Mouse (Mus musculus) CD4-positive, CD25-positive, alpha-beta regulatory T cell, adult 2 months (primary cell): ENCODE results near the gene Lrmda.
"Not testable (repeated sequence)": the region's sequence is repeated elsewhere in the genome, so short reads cannot be mapped to it uniquely, and the experiment has no call there.

Source experiments
- DNase-seq: peaks from one replicate; pipeline ENCODE4 v3.0.0-alpha.2; 2012; ENCODE audit warnings: low read depth, low spot score

Gene Lrmda

DNA sequence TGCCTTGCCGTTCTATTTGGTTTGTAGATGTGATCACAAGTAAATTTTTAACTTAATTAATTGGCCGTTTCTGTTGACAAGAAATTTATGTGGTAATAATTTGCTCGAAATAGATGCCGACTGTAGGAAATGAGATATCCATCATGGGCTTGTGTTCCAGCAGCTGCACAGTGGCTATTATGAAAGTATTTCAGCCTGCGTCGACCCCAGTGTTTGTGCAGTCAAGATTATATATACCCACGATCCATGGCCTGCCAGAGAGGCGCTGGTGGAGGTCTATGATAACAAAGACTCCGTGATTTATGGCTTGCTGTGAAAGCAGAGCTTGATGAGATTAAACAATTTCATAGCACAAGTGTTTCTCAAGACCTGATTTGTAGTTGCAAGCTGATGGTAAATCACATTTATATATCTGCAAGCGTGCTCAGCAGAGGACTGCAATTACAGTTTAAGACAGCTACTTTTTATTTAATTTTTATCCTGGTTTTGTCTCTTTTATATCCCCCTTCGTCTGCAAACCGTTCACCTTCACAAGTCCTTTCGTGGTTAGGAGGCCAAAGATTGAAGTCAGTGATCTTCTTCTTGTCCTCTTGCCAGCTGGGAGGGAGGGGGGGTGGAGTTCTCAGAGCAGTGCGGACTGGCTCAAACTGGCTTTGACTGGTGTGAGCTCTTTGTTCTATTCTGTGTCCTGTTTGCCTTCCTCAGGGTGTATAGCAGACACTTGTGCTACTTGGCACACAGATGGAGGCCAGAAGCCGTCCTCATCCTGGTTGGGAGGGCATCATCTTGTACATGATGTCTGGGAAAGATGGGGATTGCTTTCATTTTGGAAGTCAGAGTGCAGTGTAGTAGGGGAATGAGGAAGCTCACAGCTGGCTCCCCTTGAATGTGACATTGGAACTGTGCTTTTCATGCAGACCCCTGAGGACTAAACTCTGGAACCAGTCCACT, 764.0 kb downstream of the Lrmda start:
- no peak for DNase-seq

- DNase-seq = no peak
These were observed 780.5 kb downstream of the Lrmda start for GRCm38 (mm10) chr14:22800020-22800419.

GRCm38 (mm10) chr14:22800871-22801636, 781.5 kb downstream of the Lrmda start:
- no peak for DNase-seq

- DNase-seq = not testable (repeated sequence)
These were observed 782.2 kb downstream of the Lrmda start for GRCm38 (mm10) chr14:22801714-22802113.

GRCm38 (mm10) chr14:22807324-22807723, 787.8 kb downstream of the Lrmda start:
- DNase-seq = no peak

GRCm38 (mm10) chr14:22807726-22808594, 788.4 kb downstream of the Lrmda start:
- DNase-seq = no peak

GRCm38 (mm10) chr14:22808595-22809166, 789.2 kb downstream of the Lrmda start:
- no peak for DNase-seq

- no peak for DNase-seq
These were observed 789.7 kb downstream of the Lrmda start for GRCm38 (mm10) chr14:22809229-22809628.

GRCm38 (mm10) chr14:22810531-22810930, 791.0 kb downstream of the Lrmda start:
- no peak for DNase-seq

- no peak for DNase-seq
These were observed 793.3 kb downstream of the Lrmda start for GRCm38 (mm10) chr14:22812824-22813223.

DNA sequence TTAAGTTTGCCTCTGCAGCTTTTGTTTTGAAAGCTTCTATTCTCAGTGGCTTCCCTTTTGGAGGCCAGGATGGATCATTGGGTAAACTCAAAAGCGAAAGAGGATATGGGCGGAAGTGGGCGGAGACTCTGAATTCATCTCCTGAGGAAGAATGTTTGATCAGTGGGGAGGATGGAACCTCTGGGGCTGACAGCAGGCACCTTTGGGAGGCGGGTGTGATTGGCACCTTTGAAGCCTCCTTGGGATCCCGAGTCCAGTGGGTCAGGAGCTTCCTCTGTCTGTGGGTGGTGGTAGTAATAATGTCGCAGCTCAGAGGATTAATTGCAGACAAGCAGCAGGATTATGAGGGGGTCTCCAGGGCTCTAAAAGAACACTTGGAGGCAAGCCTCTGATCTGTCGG, 793.9 kb downstream of the Lrmda start:
- DNase-seq = no peak

GRCm38 (mm10) chr14:22814811-22815345, 795.4 kb downstream of the Lrmda start:
- DNase-seq = no peak

DNA sequence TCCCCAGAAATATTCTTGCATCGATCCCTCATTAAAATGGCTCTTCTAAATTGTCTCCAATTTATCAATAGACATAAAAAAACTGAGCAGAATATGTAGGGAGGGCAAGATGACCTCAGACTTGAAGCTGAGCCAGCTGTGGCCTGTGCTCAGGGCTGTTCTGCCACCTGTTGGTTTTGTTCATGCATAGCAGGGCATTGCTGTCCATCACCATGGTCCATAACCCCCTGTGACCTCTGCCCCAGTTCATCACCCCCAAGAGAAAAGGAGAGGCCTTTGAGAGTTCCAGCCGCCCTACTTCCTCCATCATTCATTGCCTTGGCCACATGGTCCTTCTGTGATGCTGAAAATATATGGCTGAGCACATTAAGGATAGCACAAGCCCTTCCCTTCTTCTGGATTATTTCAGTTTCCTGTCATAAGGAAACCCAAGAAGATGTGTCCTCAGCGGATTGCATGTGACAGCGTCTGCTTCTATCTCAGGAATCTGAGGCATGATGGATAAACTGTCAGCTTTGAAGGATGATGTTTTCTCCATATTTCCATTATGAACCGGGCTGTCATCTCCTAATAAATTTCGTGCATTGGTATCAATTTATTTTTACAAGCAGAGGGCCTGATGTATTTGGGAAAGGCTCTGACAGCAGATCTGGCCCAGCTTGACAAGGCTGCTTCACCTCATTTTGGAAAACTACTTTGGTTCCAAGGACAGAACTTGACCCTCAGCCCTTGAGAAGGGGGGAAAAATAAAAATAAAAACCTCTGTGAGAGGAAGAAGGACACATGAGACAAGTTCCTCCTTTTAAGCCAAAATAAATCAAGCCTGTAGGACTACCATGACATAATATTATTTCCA, 798.1 kb downstream of the Lrmda start:
- DNase-seq = no peak

GRCm38 (mm10) chr14:22818202-22818530, 798.7 kb downstream of the Lrmda start:
- DNase-seq = no peak

DNA sequence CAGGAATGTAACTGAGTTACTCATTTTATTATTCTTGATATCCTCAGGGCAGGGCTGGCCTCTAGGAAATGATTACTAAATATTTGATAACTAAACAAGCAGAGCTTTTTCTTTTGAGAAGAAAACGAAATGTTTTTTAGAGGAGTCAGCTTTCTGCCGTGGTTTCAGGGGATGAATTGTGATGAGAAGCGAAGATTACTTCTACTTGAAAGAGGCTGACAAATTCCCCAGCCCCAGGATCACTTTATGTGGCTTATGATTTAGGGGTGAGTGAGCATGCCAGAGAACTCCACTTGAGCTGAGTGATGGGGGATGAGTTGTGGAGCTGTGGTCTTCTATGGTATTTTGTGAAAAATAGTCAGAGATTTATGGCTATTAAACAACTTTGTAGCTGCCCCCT, 803.4 kb downstream of the Lrmda start:
- no peak for DNase-seq

- no peak for DNase-seq
These were observed 807.3 kb downstream of the Lrmda start for GRCm38 (mm10) chr14:22826825-22827224.

- no peak for DNase-seq
These were observed 817.5 kb downstream of the Lrmda start for GRCm38 (mm10) chr14:22837058-22837457.

DNA sequence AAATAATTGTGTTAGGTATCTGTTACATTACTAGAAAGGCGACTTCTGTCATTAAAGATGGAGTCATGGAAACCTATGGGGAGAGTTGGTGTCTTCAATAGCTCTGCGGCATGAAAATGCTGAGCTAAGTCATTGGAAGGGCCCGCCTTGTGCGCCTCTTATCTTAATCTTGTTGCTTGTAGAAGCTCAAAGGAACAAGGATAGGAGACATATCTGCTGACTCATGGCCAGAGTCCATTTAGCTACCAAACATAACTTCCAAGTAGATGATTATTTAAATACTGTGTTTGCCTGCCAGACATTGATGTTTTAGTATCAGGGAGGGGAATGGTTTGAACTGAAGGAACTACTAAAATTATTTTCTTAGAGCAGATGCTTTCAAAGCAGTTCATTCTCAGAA, 821.6 kb downstream of the Lrmda start:
- DNase-seq = no peak

- no peak for DNase-seq
These were observed 824.5 kb downstream of the Lrmda start for GRCm38 (mm10) chr14:22844006-22844405.

DNA sequence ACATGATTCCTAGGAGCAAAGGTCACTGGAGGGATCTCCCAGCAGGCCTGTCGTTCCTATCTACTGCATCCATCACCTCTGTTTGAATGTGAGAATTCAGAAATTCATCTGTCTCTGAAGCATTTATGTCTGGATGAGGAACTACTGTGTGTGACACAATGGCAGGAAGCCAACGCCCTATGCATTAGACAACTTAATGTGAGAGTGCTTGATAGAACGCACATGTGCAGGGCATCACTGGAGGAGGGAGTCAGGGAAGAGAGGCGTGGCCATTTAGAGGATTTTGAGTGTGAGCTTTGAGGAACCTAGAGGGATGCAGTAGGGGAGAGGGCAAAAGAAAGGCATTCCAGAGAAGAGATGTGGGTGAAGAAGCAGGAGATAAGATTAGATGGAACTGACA, 825.9 kb downstream of the Lrmda start:
- no peak for DNase-seq
